Mouse (Mus musculus): ENCODE data around the gene Rbp1.

GRCm38 (mm10) chr9:98415427-98415826, 7.3 kb upstream of the Rbp1 start:
- TF ChIP-seq CTCF (IDR thresholded peaks at IDR 0.05; ENCODE audit: borderline replicate concordance, extremely low read depth, insufficient read depth, insufficient read length) (no peak), POLR2A (IDR thresholded peaks at IDR 0.05; ENCODE audit: borderline replicate concordance, extremely low read depth, insufficient read depth, insufficient read length, poor library complexity, severe bottlenecking) (no peak)

All from brain, embryonic 14.5 days (tissue).